Mouse (Mus musculus): Measurements from ENCODE around the gene Mob2. TPM values are rescaled to one million over a fixed set of nuclear protein-coding genes. Genes with fewer than 3 reads are reported as not detected.

Gene Mob2
- total RNA-seq, 2 experiments from 2014 or later, result 29.7 to 34.4 TPM

DNA sequence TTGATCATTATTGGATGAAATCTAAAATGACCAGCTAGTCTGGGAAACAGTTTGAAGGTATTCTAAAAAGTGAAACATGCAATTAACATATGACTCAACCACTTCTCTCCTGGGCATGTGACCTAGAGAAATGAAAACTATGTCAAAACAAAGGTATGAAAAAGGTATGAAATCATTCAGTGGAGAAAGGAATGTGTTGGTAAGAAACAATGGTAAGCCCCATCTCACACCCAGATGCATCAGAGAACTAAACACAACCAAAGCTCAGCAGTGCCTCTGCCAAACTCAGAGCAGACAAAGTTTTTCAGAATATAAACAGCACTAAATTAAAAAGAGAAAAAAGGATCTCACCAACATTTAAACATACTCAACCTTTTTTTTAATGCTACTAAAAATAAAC, 30.8 kb downstream of the Mob2 start:
- ATAC-seq (ENCODE audit: poor library complexity, severe bottlenecking), result no peak

GRCm38 (mm10) chr7:142025926-142026325, 34.9 kb downstream of the Mob2 start:
- no peak for ATAC-seq (ENCODE audit: poor library complexity, severe bottlenecking)

GRCm38 (mm10) chr7:142025196-142025595, 35.7 kb downstream of the Mob2 start:
- no peak for ATAC-seq (ENCODE audit: poor library complexity, severe bottlenecking)

GRCm38 (mm10) chr7:142020827-142021226, 40.0 kb downstream of the Mob2 start:
- no peak for ATAC-seq (ENCODE audit: poor library complexity, severe bottlenecking)

- no peak for ATAC-seq (ENCODE audit: poor library complexity, severe bottlenecking)
Measured at GRCm38 (mm10) chr7:142019699-142020098, 41.2 kb downstream of the Mob2 start.

- peak; percentile 79 for ATAC-seq (ENCODE audit: poor library complexity, severe bottlenecking)
Measured at GRCm38 (mm10) chr7:142016562-142016961, 44.3 kb downstream of the Mob2 start.

DNA sequence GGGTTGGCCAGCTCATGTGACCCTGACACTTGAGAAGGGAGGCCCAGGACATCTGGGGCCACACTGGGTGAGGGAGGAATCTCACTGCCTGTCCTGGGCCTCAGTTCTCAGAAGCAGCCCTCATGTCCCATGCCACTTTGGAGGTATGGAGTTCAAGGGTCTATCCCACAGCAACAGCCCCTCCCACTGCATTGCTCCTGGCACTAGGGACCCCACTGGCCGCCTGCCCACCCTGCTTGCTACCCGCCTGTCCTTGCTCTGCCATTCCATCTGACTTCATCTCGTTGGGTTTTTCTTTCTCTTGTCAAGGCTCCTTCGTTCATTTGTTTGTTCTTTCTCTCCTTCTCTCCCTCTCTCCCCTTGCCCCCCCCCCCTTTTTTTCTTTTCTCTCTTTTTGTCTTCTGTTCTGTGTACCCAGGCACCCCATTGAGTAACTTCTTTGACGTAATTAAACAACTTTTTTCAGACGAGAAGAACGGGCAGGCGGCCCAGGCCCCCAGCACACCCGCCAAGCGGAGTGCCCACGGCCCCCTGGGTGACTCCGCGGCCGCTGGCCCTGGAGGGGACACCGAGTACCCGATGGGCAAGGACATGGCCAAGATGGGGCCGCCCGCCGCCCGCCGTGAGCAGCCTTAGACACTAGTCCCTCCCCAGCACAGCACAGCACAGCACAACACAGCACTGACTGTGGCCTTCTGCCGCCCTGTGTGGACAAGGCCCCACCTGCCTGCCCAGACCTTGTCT, 59.1 kb downstream of the Mob2 start:
- no peak for ATAC-seq (ENCODE audit: poor library complexity, severe bottlenecking)

- no peak for ATAC-seq (ENCODE audit: poor library complexity, severe bottlenecking)
Measured at GRCm38 (mm10) chr7:142000661-142001060, 60.2 kb downstream of the Mob2 start.

GRCm38 (mm10) chr7:141994121-141994520, 66.7 kb downstream of the Mob2 start:
- ATAC-seq (ENCODE audit: poor library complexity, severe bottlenecking), result no peak

GRCm38 (mm10) chr7:141991183-141991582, 69.7 kb downstream of the Mob2 start:
- ATAC-seq (ENCODE audit: poor library complexity, severe bottlenecking), result no peak

GRCm38 (mm10) chr7:141988314-141988806, 72.5 kb downstream of the Mob2 start:
- ATAC-seq (ENCODE audit: poor library complexity, severe bottlenecking), result no peak

DNA sequence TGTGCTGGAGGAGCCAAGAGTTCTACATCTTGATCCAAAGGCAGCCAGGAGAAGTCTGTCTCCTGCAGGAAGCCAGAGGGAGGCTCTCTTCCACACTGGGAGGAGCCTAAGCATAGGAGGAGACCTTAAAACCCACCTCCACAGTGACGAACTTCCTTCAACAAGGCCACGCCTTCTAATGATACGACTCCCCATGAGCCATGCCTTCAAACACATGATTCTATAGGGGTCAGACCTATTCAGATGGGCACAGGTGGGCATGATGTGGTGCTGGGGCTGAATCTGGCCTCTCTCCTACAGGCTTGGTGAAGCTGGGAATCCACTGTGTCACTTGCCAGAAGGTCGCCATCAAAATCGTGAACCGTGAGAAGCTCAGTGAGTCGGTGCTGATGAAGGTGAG, 79.6 kb downstream of the Mob2 start:
- no peak for ATAC-seq (ENCODE audit: poor library complexity, severe bottlenecking)

GRCm38 (mm10) chr7:141979247-141979646, 81.6 kb downstream of the Mob2 start:
- ATAC-seq (ENCODE audit: poor library complexity, severe bottlenecking), result no peak

DNA sequence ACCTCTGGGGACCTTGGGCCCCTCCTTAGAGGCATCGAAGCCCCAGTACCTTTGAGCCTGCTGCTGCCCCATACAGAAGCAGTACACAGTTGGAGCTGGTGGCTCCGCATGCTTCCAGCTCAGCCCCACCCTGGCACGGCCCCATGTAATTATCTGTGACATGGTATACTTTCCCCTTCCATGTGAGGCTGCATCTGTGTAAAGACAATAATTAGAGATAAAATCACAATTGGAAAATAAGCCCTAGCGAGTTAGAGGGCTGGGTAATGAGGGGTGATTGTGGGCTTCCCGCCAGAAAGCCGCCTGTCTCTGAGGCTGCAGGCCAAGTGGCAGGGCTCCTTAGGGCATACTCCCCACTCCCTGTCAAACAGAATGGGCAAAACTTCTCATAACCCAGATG, 82.9 kb downstream of the Mob2 start:
- ATAC-seq (ENCODE audit: poor library complexity, severe bottlenecking), result no peak

DNA sequence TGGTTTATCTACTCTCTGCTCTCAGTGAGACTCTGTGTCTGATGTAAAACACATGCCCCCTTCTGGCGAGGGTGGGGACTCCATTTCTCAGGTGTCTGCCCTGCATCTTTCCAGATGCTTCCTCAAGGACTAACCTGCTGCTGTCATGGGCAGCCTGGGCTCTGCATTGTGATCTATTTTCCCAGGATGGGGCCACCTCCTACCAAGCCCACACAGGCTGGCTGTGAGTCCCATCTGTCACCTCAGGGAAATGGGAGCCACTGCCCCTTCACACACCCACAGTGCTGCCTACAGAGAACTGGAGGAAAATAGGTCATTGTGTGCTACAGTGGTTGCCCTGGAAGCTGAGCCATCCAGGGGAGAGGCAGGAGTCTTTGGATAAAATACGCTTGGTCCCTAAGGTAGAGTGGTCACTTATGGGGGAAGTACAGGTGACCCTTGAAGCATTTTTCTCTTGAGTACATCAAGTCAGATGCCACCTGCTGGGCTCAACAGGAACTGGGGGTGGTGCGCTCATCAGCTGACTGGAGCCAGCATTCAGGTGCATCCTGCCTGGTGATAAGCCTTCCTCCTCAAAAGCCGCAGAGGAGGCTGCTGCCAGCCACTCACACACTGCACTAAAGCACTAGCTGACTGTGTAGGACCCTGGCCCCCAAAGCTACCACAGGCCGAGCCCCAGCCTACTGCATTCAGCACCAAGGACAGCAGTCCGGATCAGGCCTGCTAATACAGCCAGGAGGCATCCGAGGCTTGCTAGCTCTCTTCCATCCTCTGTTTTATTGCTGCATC, 87.8 kb downstream of the Mob2 start:
- ATAC-seq (ENCODE audit: poor library complexity, severe bottlenecking), result peak; percentile 21; the same call in 1 of the 2 replicates

DNA sequence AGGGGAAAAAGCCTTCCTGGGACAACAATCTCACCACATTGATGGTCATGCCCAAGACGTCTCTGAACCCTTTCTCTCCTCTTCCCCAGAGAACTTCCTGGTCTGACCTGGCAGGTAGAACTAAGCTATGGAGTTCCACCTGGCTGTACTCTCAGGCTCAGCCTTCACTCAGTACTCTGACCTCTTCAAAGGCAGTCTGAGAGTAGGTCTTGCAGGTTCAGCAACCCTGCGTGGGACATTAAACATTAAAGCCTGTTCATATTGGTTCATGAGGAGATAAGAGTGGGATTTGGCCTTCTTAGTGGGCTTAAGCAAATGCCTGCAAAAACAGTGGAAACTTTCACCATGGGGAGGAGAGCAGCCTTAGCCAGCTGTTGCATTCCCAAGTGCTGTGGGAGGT, 94.6 kb downstream of the Mob2 start:
- ATAC-seq (ENCODE audit: poor library complexity, severe bottlenecking), result no peak

DNA sequence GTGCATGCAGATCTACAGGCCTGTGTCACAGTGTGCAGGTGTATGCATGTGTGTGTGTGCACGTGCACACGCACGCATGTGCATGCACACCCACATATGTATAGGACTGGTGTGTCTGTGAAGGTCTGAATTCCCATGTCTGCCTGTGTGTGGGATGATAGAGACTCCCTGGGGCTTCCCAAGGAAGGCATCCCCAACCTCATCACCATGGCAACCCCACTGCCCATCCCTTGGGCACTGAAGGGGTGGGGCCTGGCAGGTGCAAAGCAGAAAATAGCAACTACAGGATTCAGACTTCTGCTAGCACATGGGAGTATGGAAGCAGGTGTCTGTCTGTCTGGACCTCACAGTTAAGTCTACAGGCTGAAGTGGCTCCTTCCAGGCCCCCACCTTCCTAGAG, 98.3 kb downstream of the Mob2 start:
- ATAC-seq (ENCODE audit: poor library complexity, severe bottlenecking), result no peak

GRCm38 (mm10) chr7:141961491-141961890, 99.4 kb downstream of the Mob2 start:
- ATAC-seq (ENCODE audit: poor library complexity, severe bottlenecking), result no peak

GRCm38 (mm10) chr7:141960926-141961325, 99.9 kb downstream of the Mob2 start:
- ATAC-seq (ENCODE audit: poor library complexity, severe bottlenecking), result no peak

- ATAC-seq (ENCODE audit: poor library complexity, severe bottlenecking), result no peak
Measured at GRCm38 (mm10) chr7:141959133-141959532, 101.7 kb downstream of the Mob2 start.
